Comparison of ENCODE assay signal across 8 mouse cellular contexts in the genomic region with DNA sequence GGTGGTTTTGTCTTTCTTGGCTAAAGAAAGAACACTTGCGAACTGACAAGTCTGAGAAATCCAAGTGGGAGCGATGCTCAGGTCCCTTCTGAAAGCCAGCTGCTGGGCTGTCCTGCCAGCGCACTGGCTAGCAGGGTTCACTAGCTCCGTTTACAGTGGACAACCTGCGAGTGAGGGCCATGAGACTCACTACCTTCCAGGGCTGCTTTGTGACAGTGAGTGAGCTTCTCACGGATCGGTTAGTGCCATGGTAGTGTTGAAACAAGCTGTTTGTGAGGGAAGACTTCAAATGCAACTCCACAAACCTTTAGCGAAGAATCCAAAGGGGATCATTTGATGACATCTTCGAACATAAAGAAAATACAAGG. TPM values are rescaled to one million over a fixed set of nuclear protein-coding genes. Genes with fewer than 3 reads are reported as not detected.
DNase-seq lines count a peak whose midpoint lies in the region; ATAC-seq and TF ChIP-seq lines count a peak whose summit lies in the region.

No protein-coding gene starts in this region.

- H3K9ac ChIP-seq in hindbrain, embryonic 12.5 days: peak overlapping the region; percentile 54

- no peak overlapping the region for H3K27ac ChIP-seq in left cerebral cortex, adult 2 months
- no peak overlapping the region for H3K27ac ChIP-seq in cortical plate, adult 2 months (ENCODE audit: insufficient read depth, low read length)
- no peak overlapping the region for H3K27ac ChIP-seq in hindbrain, embryonic 12.5 days
- H3K27ac ChIP-seq in cerebellum, adult 2 months (ENCODE audit: insufficient read depth, low read length): no peak overlapping the region

- H3K4me2 ChIP-seq in hindbrain, embryonic 12.5 days (replicated peaks): peak overlapping the region; percentile 69

- H3K9me3 ChIP-seq in hindbrain, embryonic 12.5 days (replicated peaks): no peaks in the 10 kb centered on the region

- peaks cover 1% of the 10 kb centered on the region; the same call in 1 of the 2 replicates for H3K4me1 ChIP-seq in cortical plate, adult 2 months (ENCODE audit: control insufficient read depth, insufficient read depth, low read length)
- peaks cover 7% of the 10 kb centered on the region; the same call in 1 of the 2 replicates for H3K4me1 ChIP-seq in hindbrain, embryonic 12.5 days
- no peaks in the 10 kb centered on the region for H3K4me1 ChIP-seq in cerebellum, adult 2 months (ENCODE audit: control insufficient read depth, insufficient read depth, low read length)

- H3K36me3 ChIP-seq in hindbrain, embryonic 12.5 days: no peaks in the 10 kb centered on the region

- peak overlapping the region; percentile 54 for H3K4me3 ChIP-seq in left cerebral cortex, adult 2 months
- H3K4me3 ChIP-seq in cortical plate, adult 2 months (ENCODE audit: insufficient read depth, low read length): peak overlapping the region; percentile 38; the same call in 1 of the 2 replicates
- H3K4me3 ChIP-seq in hindbrain, embryonic 12.5 days: peak overlapping the region; percentile 45
- no peak overlapping the region for H3K4me3 ChIP-seq in cerebellum, adult 2 months (replicated peaks; ENCODE audit: insufficient read depth, low read depth, low read length)

- peaks cover 20% of the 10 kb centered on the region for H3K27me3 ChIP-seq in hindbrain, embryonic 12.5 days
- no peaks in the 10 kb centered on the region for H3K27me3 ChIP-seq in cerebellum, adult 2 months (ENCODE audit: control insufficient read depth, insufficient read depth, low read length)

- no peak for TF ChIP-seq POLR2A in cortical plate, adult 2 months (IDR thresholded peaks at IDR 0.05; ENCODE audit: extremely low read depth, insufficient read depth, low read length)
- TF ChIP-seq POLR2A in cerebellum, adult 2 months (IDR thresholded peaks at IDR 0.05; ENCODE audit: borderline replicate concordance, insufficient read depth, low read length): no peak

- TF ChIP-seq CTCF in left cerebral cortex, adult 2 months (IDR thresholded peaks at IDR 0.05): no peak
- no peak for TF ChIP-seq CTCF in cortical plate, adult 2 months (IDR thresholded peaks at IDR 0.05; ENCODE audit: extremely low read depth, insufficient read depth, low read length)
- no peak for TF ChIP-seq CTCF in cerebellum, adult 2 months (IDR thresholded peaks at IDR 0.05; ENCODE audit: borderline replicate concordance, insufficient read depth, low read depth, low read length)

- ATAC-seq in hindbrain, embryonic 12.5 days (ENCODE audit: low FRiP score): peak; percentile 51; the same call in 1 of the 2 replicates
- ATAC-seq in megakaryocyte-erythroid progenitor cell, adult 5-6 weeks (replicated peaks; ENCODE audit: low FRiP score, low TSS enrichment, poor library complexity, severe bottlenecking): 0 out of 2 replicates have a peak, but pooled peaks have one; percentile 13

- DNase-seq in left cerebral cortex, adult 2 months (ENCODE audit: extremely low spot score in 1 of 2, low spot score in 2 of 2): peak in 1 of 2 experiments; percentile 14
- no peak for DNase-seq in left cerebral cortex, postnatal 14 days (ENCODE audit: low spot score in 2 of 2)
- DNase-seq in left cerebral cortex, postnatal 36 days (ENCODE audit: low spot score in 2 of 2): no peak
- DNase-seq in left cerebral cortex, adult 11 months (ENCODE audit: low spot score): no peak
- no peak for DNase-seq in cerebellum, adult 2 months

- intact Hi-C loops in left cerebral cortex, adult 2 months (cut with DNase I): no loop called here
- intact Hi-C loops in left cerebral cortex, postnatal 14 days (cut with DNase I): no loop called here
- intact Hi-C loops in left cerebral cortex, postnatal 36 days (cut with DNase I): no loop called here

- 25% methylated on average over 9 of the region's 9 CpGs for WGBS in hindbrain, embryonic 12.5 days
- 20% methylated on average over 9 of the region's 9 CpGs for WGBS in cerebellum, adult 2 months

RNA-seq across cellular contexts. Expression of gene Gfi1, which starts 37.4 kb away (rescaled TPM):
- not detected for total RNA-seq in left cerebral cortex, adult 2 months (2021)
- total RNA-seq in left cerebral cortex, postnatal 14 days (2021): not detected
- 0.11 TPM in 1 of 2 replicates, not detected in the other for polyA plus RNA-seq in cortical plate, adult 2 months (2012; rRNA removed)
- 0.23 TPM in 1 of 2 replicates, not detected in the other for polyA plus RNA-seq in hindbrain, embryonic 12.5 days (2016; fragmentation: Nextera tagmentation; extraction: Ambion mirVana)
- 0.67 and 0.81 TPM in 2 replicates for total RNA-seq in megakaryocyte-erythroid progenitor cell, adult 5-6 weeks (2014; fragmentation: Nextera tagmentation)
- total RNA-seq in megakaryocyte-erythroid progenitor cell, adult 5-6 weeks (2017): 0.30 TPM in 1 of 2 replicates, not detected in the other
- total RNA-seq in left cerebral cortex, postnatal 36 days (2021): not detected
- polyA plus RNA-seq in cerebellum, adult 2 months (2012; rRNA removed): not detected in 2 replicates
